Mouse (Mus musculus) hindlimb bud, embryonic 11.5 days (tissue): ENCODE measurements around the gene Cers4.

Experiments
- DNase-seq: peaks from one replicate; pipeline ENCODE4 v3.0.0-alpha.2; 2012; ENCODE audit warnings: low read depth, low spot score; ENCODE audit errors: extremely low spot score

Cers4 gene

GRCm38 (mm10) chr8:4492851-4493685 is at the start of gene Cers4:
Cers4 (plus strand) TSS chr8:4493026.
- no peak for DNase-seq

GRCm38 (mm10) chr8:4458165-4458564 is 34.7 kb upstream of the Cers4 start:
- no peak for DNase-seq

- DNase-seq = no peak
Measured at GRCm38 (mm10) chr8:4463061-4463460, 29.8 kb upstream of the Cers4 start.

- DNase-seq = no peak
Measured at GRCm38 (mm10) chr8:4474419-4475187, 18.2 kb upstream of the Cers4 start.

GRCm38 (mm10) chr8:4481154-4481553 is 11.7 kb upstream of the Cers4 start:
- no peak for DNase-seq

- no peak for DNase-seq
Measured at GRCm38 (mm10) chr8:4481586-4481985, 11.2 kb upstream of the Cers4 start.

GRCm38 (mm10) chr8:4482501-4482900 is 10.3 kb upstream of the Cers4 start:
- no peak for DNase-seq

- DNase-seq = no peak
Measured at GRCm38 (mm10) chr8:4483330-4483729, 9.5 kb upstream of the Cers4 start.

GRCm38 (mm10) chr8:4493686-4494440 is 1.0 kb downstream of the Cers4 start:
- DNase-seq = no peak

- no peak for DNase-seq
Measured at GRCm38 (mm10) chr8:4495976-4496375, 3.1 kb downstream of the Cers4 start.

- no peak for DNase-seq
Measured at GRCm38 (mm10) chr8:4497610-4498009, 4.8 kb downstream of the Cers4 start.

GRCm38 (mm10) chr8:4505364-4505763 is 12.5 kb downstream of the Cers4 start:
- no peak for DNase-seq

GRCm38 (mm10) chr8:4507527-4507926 is 14.7 kb downstream of the Cers4 start:
- no peak for DNase-seq

GRCm38 (mm10) chr8:4510824-4511223 is 18.0 kb downstream of the Cers4 start:
- DNase-seq = no peak

- DNase-seq = no peak
Measured at GRCm38 (mm10) chr8:4511429-4512115, 18.7 kb downstream of the Cers4 start.

- no peak for DNase-seq
Measured at GRCm38 (mm10) chr8:4512116-4512495, 19.3 kb downstream of the Cers4 start.

GRCm38 (mm10) chr8:4516162-4516561 is 23.3 kb downstream of the Cers4 start:
- no peak for DNase-seq

- DNase-seq = no peak
Measured at GRCm38 (mm10) chr8:4521472-4521871, 28.6 kb downstream of the Cers4 start.

- no peak for DNase-seq
Measured at GRCm38 (mm10) chr8:4523525-4523924, 30.7 kb downstream of the Cers4 start.
